Mouse (Mus musculus): ENCODE measurements around the gene Coq9. TPM values are rescaled to one million over a fixed set of nuclear protein-coding genes. Genes with fewer than 3 reads are reported as not detected.
"Not testable (repeated sequence)": the region's sequence is repeated elsewhere in the genome, so short reads cannot be mapped to it uniquely, and the experiment has no call there.

Gene Coq9
- polyA plus RNA-seq, 1 experiment from 2014 or later, result 52.3 TPM

DNA sequence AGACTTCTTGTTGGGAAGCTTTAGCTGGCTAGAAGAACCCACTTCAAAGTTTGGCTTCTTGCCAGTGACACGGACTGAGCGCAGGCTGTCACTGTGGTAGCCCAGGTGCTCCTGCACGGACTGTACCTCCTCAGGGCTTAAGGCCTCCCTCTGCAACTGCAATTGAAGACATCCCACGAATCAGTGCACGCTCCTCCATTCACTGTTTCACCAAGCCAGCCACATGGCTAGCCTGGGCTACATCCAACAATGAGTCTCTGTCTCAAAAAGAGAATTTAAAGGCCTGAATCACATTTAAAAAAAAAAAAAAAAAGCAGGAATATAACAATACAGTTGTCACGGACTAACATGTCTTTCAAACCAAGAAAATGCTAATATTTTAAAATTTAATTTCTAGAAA lies 9.8 kb upstream of the Coq9 start:
- no peaks in the 10 kb centered on the region for H3K9me3 ChIP-seq
- H3K4me1 ChIP-seq, result no peaks in the 10 kb centered on the region
- H3K27me3 ChIP-seq, result no peaks in the 10 kb centered on the region
- no peak overlapping the region for H3K9ac ChIP-seq
- H3K4me3 ChIP-seq (replicated peaks), result no peak overlapping the region
- H3K4me2 ChIP-seq, result no peak overlapping the region
- WGBS, result 85% methylated on average over 6 of the region's 6 CpGs
- H3K36me3 ChIP-seq (replicated peaks), result peaks cover 79% of the 10 kb centered on the region
- ATAC-seq (ENCODE audit: low FRiP score), result no peak
- no peak overlapping the region for H3K27ac ChIP-seq

GRCm38 (mm10) chr8:94833901-94834405 lies 4.2 kb upstream of the Coq9 start:
- H3K27ac ChIP-seq; H3K27me3 ChIP-seq; H3K9me3 ChIP-seq; H3K4me3 ChIP-seq (replicated peaks); H3K4me2 ChIP-seq; ATAC-seq (ENCODE audit: low FRiP score); H3K9ac ChIP-seq: not testable (repeated sequence)
- Histone ChIP-seq H3K36me3 (replicated peaks) (peaks cover 32% of the 10 kb centered on the region), H3K4me1 (peaks cover 13% of the 10 kb centered on the region)
- WGBS, result 88% methylated on average over 7 of the region's 7 CpGs

DNA sequence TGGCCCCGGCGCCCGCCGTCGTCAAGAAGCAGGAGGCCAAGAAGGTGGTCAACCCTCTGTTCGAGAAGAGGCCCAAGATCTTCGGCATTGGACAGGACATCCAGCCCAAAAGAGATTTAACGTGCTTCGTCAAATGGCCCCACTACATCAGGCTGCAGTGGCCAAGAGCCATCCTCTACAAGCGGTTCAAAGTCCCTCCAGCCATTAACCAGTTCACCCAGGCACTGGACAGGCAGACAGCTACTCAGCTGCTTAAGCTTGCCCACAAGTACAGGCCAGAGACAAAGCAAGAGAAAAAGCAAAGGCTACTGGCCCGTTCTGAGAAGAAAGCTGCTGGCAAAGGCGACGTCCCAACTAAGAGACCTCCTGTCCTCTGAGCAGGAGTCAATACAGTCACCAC lies 2.4 kb upstream of the Coq9 start:
- 95% methylated on average over 13 of the region's 13 CpGs for WGBS

DNA sequence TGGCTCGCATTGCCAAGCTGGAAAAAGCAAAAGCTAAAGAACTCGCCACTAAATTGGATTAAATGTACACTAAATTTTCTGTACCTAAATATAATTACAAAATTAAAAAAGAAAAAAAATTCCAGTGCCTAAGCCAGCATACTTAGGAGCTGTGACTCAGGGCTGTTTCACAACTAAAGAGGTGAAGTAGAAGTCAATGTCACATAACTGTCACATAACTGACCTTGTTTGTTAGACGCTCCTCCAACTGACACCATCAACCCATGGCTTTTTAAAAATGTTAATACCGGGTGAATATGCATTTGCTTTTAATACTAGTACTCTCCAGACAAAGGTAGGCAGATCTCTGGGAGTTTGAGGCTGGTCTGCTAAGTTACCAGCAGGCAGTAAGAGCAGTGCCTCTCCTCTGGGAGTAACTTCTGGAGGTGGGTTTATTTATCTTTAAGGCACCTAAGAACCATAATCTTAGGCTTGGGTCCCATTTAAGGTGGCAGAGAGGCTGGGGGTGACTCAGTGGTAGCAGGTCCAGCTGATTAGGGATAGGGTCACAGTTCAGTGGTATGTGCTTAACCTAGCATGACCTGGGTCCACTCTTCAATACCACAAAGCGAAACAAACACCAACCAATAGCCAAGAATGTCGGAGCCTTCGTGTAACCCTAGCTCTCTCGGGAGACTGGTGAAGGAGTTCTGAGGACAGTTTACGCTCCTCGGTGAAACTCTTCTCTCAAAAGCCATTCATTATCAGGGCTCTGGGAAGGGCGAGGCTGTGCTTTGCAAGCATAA lies 1.5 kb upstream of the Coq9 start:
- peaks cover 16% of the 10 kb centered on the region for H3K4me1 ChIP-seq
- ATAC-seq (ENCODE audit: low FRiP score), result no peak
- peak overlapping the region; percentile 75 for H3K4me3 ChIP-seq (replicated peaks)
- no peak overlapping the region for H3K27ac ChIP-seq
- no peaks in the 10 kb centered on the region for H3K9me3 ChIP-seq
- WGBS, result 79% methylated on average over 11 of the region's 11 CpGs
- peak overlapping the region; percentile 86 for H3K4me2 ChIP-seq
- H3K36me3 ChIP-seq (replicated peaks), result peaks cover 10% of the 10 kb centered on the region
- H3K9ac ChIP-seq, result peak overlapping the region; percentile 93
- H3K27me3 ChIP-seq, result no peaks in the 10 kb centered on the region

More for the DNA sequence above, 2.4 kb upstream of the Coq9 start:
- peaks cover 16% of the 10 kb centered on the region for H3K36me3 ChIP-seq (replicated peaks)
- H3K9ac ChIP-seq; H3K9me3 ChIP-seq; H3K4me3 ChIP-seq (replicated peaks); H3K27ac ChIP-seq; H3K4me2 ChIP-seq; ATAC-seq (ENCODE audit: low FRiP score); H3K27me3 ChIP-seq: not testable (repeated sequence)
- H3K4me1 ChIP-seq, result peaks cover 16% of the 10 kb centered on the region

GRCm38 (mm10) chr8:94838600-94838999 lies 479 bp downstream of the Coq9 start:
- peak; percentile 48; the same call in 1 of the 2 replicates for ATAC-seq (ENCODE audit: low FRiP score)
- WGBS, result under 1% methylated on average over 24 of the region's 24 CpGs
- H3K4me3 ChIP-seq (replicated peaks), result peak overlapping the region; percentile 75

GRCm38 (mm10) chr8:94841183-94841582 lies 3.1 kb downstream of the Coq9 start:
- ATAC-seq (ENCODE audit: low FRiP score), result no peak
- H3K4me2 ChIP-seq, result no peak overlapping the region
- H3K27ac ChIP-seq, result no peak overlapping the region
- no peaks in the 10 kb centered on the region for H3K9me3 ChIP-seq
- no peak overlapping the region for H3K4me3 ChIP-seq (replicated peaks)
- H3K27me3 ChIP-seq, result no peaks in the 10 kb centered on the region
- 46% methylated on average over 2 of the region's 2 CpGs for WGBS
- H3K4me1 ChIP-seq, result peaks cover 16% of the 10 kb centered on the region
- H3K9ac ChIP-seq, result no peak overlapping the region
- peaks cover 15% of the 10 kb centered on the region for H3K36me3 ChIP-seq (replicated peaks)

More at GRCm38 (mm10) chr8:94838600-94838999, 479 bp downstream of the Coq9 start:
- peak overlapping the region; percentile 93 for H3K9ac ChIP-seq
- H3K27me3 ChIP-seq, result no peaks in the 10 kb centered on the region
- H3K4me2 ChIP-seq, result peak overlapping the region; percentile 86
- H3K27ac ChIP-seq, result peak overlapping the region; percentile 84
- peaks cover 16% of the 10 kb centered on the region for H3K4me1 ChIP-seq
- no peaks in the 10 kb centered on the region for H3K36me3 ChIP-seq (replicated peaks)
- H3K9me3 ChIP-seq, result no peaks in the 10 kb centered on the region

DNA sequence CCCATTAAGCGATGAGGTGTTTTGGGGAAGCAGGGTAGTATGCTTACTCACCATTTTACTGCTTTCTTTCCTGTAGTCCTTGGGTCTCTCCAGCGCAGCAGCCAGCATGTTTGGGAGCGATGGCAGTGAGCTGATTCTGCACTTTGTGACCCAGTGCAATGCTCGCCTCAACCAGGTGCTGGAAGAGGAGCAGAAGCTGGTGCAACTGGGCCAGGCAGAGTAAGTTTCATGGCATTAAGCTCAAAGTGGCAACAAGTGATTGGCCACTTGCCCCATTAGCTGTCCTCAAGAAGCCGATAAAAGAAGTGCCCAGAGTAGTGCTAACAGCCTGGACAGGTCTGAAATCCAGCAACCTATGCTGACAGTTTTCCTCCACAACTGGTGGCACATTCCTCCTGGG lies 11.9 kb downstream of the Coq9 start:
- H3K9me3 ChIP-seq, result no peaks in the 10 kb centered on the region
- H3K27me3 ChIP-seq, result no peaks in the 10 kb centered on the region
- peaks cover 60% of the 10 kb centered on the region for H3K36me3 ChIP-seq (replicated peaks)
- 96% methylated on average over 5 of the region's 5 CpGs for WGBS
- H3K4me2 ChIP-seq, result no peak overlapping the region
- no peak overlapping the region for H3K9ac ChIP-seq
- H3K27ac ChIP-seq, result no peak overlapping the region
- ATAC-seq (ENCODE audit: low FRiP score), result no peak
- no peak overlapping the region for H3K4me3 ChIP-seq (replicated peaks)
- H3K4me1 ChIP-seq, result no peaks in the 10 kb centered on the region

DNA sequence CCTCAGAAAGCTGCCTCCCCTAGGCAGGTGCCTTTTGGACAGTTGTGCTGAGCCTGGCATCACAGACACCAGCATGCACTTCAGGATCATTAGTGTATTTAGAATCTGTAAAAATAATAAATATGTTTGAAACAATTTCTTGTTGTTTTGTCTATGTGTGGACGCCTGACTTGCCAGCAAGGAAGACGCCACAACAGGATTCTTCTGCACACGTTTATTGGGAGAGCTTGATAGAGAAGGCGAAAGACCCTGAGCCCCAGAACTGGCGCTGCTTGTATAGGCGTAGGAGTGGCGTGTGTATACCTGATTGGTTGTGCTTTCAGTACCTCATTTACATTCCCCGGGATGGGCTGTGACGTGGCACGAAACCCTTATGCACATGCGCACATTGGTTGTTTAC lies 16.6 kb downstream of the Coq9 start:
- not testable (repeated sequence) for H3K4me2 ChIP-seq; H3K27ac ChIP-seq; H3K9me3 ChIP-seq; H3K9ac ChIP-seq; ATAC-seq (ENCODE audit: low FRiP score); H3K4me3 ChIP-seq (replicated peaks); H3K27me3 ChIP-seq
- Histone ChIP-seq H3K36me3 (replicated peaks) (peaks cover 44% of the 10 kb centered on the region), H3K4me1 (peaks cover 20% of the 10 kb centered on the region)
- WGBS, result 85% methylated on average over 11 of the region's 11 CpGs

- peaks cover 40% of the 10 kb centered on the region for H3K36me3 ChIP-seq (replicated peaks)
- 0 out of 2 replicates have a peak overlapping the region, but pooled peaks have one; percentile 97 for H3K9ac ChIP-seq
- H3K27ac ChIP-seq, result no peak overlapping the region
- no peaks in the 10 kb centered on the region for H3K27me3 ChIP-seq
- 26% methylated on average over 5 of the region's 5 CpGs for WGBS
- ATAC-seq (ENCODE audit: low FRiP score), result no peak; the same call in 1 of the 2 replicates
- H3K4me1 ChIP-seq, result peaks cover 20% of the 10 kb centered on the region
- H3K4me2 ChIP-seq, result peak overlapping the region; percentile 22; the same call in 1 of the 2 replicates
- H3K9me3 ChIP-seq, result no peaks in the 10 kb centered on the region
- peak overlapping the region; percentile 98 for H3K4me3 ChIP-seq (replicated peaks)
These were observed 18.9 kb downstream of the Coq9 start for GRCm38 (mm10) chr8:94857011-94857345.

- Histone ChIP-seq H3K36me3 (replicated peaks) (peaks cover 43% of the 10 kb centered on the region), H3K27ac (peak within 1 kb of the TSS; percentile 74), H3K9ac (peak within 1 kb of the TSS; percentile 97), H3K9me3 (no peaks in the 10 kb centered on the region), H3K27me3 (no peaks in the 10 kb centered on the region), H3K4me1 (peaks cover 20% of the 10 kb centered on the region), H3K4me2 (peak within 1 kb of the TSS; percentile 87), H3K4me3 (replicated peaks) (peak within 1 kb of the TSS; percentile 98)
- ATAC-seq (ENCODE audit: low FRiP score), result peak; percentile 81
- WGBS, result under 1% methylated on average over 68 of the region's 68 CpGs
These were observed 19.4 kb downstream of the Coq9 start, which contains the start of gene Polr2c for GRCm38 (mm10) chr8:94857346-94858173. Polr2c (plus strand) TSS chr8:94857450.

DNA sequence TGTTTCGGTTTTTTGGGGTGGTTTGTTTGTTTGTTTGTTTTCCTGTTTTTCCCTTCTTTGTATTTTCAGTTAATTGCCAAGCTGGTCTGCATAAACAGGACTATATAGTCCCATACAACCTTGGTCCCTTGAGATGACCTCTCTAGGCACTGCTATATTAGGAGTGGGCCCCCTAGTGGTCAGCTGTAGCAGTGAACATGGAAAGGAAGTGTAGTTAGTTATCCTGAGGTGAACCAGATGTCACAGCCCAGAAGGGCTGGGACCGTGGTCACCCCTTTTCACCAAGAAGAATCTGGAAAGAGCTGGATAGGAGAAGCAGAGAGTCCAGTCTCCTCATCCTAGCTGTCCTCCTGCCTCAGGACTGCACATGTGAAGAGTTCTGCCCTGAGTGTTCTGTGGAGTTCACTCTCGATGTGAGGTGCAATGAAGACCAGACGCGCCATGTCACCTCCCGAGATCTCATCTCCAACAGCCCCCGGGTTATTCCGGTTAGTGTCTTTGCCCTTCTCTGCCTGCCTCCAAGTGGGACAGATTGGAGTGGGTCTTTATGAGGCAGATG lies 23.3 kb downstream of the Coq9 start:
- H3K36me3 ChIP-seq (replicated peaks), result peaks cover 58% of the 10 kb centered on the region
- no peak overlapping the region for H3K9ac ChIP-seq
- H3K4me3 ChIP-seq (replicated peaks), result no peak overlapping the region
- no peaks in the 10 kb centered on the region for H3K9me3 ChIP-seq
- peaks cover 20% of the 10 kb centered on the region for H3K4me1 ChIP-seq
- H3K27me3 ChIP-seq, result no peaks in the 10 kb centered on the region
- H3K27ac ChIP-seq, result no peak overlapping the region
- no peak overlapping the region for H3K4me2 ChIP-seq
- ATAC-seq (ENCODE audit: low FRiP score), result no peak
- WGBS, result 79% methylated on average over 8 of the region's 8 CpGs

Data from forebrain, embryonic 12.5 days (tissue).